Mouse (Mus musculus) MEL (cell line): ENCODE results near the gene Acot7. TPM values are rescaled to one million over a fixed set of nuclear protein-coding genes. Genes with fewer than 3 reads are reported as not detected.

Source experiments
- DNase-seq: peaks from one replicate; pipeline ENCODE4 v3.0.0; 2011; ENCODE audit warnings: low read depth, low spot score
- H3K27ac ChIP-seq: 2 replicates; pipeline ENCODE4 v1.5.1; 2012; ENCODE audit warnings: low read depth, mild to moderate bottlenecking, control low read depth, low read length, moderate library complexity; ENCODE audit not compliant: control insufficient read depth
- H3K27me3 ChIP-seq, 2 experiments: fragments of 150-350 bp in 1 of 2; sonication (generic) in 1 of 2; 2 replicates each; pipeline ENCODE4 v1.6.1; 2012; ENCODE audit warnings: low read length in 2 of 2, mild to moderate bottlenecking in 2 of 2, improper control_type of control experiment in 1 of 2, moderate library complexity in 1 of 2; ENCODE audit not compliant: insufficient read depth in 2 of 2, control insufficient read depth in 1 of 2
- H3K36me3 ChIP-seq, 2 experiments: 2 replicates each; pipeline ENCODE4 v1.6.1; 2012 to 2014; ENCODE audit warnings: low read length in 2 of 2, improper control_type of control experiment in 1 of 2, inconsistent platforms in 1 of 2, mild to moderate bottlenecking in 1 of 2; ENCODE audit not compliant: insufficient read depth in 2 of 2, control insufficient read depth in 1 of 2
- H3K4me1 ChIP-seq, 2 experiments: fragments of 150-350 bp in 1 of 2; sonication (generic) in 1 of 2; 2 replicates each; pipeline ENCODE4 v1.6.1; 2012; ENCODE audit warnings: low read length in 2 of 2, improper control_type of control experiment in 1 of 2, mild to moderate bottlenecking in 1 of 2; ENCODE audit not compliant: insufficient read depth in 2 of 2, control insufficient read depth in 1 of 2
- H3K4me3 ChIP-seq, 2 experiments: fragments of 150-350 bp in 1 of 2; sonication (generic) in 1 of 2; 2 replicates each; pipeline ENCODE4 v1.5.1; 2012; ENCODE audit warnings: low read depth in 2 of 2, low read length in 2 of 2, mild to moderate bottlenecking in 2 of 2, moderate library complexity in 2 of 2, control low read depth in 1 of 2, improper control_type of control experiment in 1 of 2; ENCODE audit not compliant: control insufficient read depth in 1 of 2, insufficient read depth in 1 of 2
- H3K79me2 ChIP-seq: 2 replicates; pipeline ENCODE4 v1.6.1; 2012; ENCODE audit warnings: mild to moderate bottlenecking, low read length, moderate library complexity; ENCODE audit not compliant: control insufficient read depth, poor library complexity, insufficient read depth
- H3K9ac ChIP-seq: 2 replicates; pipeline ENCODE4 v1.6.1; 2012; ENCODE audit warnings: low read depth, mild to moderate bottlenecking, control low read depth, low read length, moderate library complexity; ENCODE audit not compliant: control insufficient read depth, poor library complexity, severe bottlenecking
- H3K9me3 ChIP-seq: fragments of 150-350 bp; sonication (generic); replicated peaks from 2 replicates; pipeline ENCODE4 v1.6.1; 2012; ENCODE audit warnings: mild to moderate bottlenecking, low read length, improper control_type of control experiment, moderate library complexity; ENCODE audit not compliant: insufficient read depth
- CTCF ChIP-seq, 3 experiments: IDR thresholded peaks in 2 of 3; conservative IDR thresholded peaks in 1 of 3; 2 replicates each; pipeline ENCODE4 v1.5.1; 2011 to 2012; ENCODE audit warnings: low read length in 3 of 3, low read depth in 2 of 3, mild to moderate bottlenecking in 2 of 3, improper control_type of control experiment in 1 of 3, inconsistent platforms in 1 of 3, mixed read lengths in 1 of 3, moderate library complexity in 1 of 3; ENCODE audit not compliant: control insufficient read depth in 1 of 3, insufficient read depth in 1 of 3, poor library complexity in 1 of 3, severe bottlenecking in 1 of 3
- E2F4 ChIP-seq: IDR thresholded peaks from 2 replicates; pipeline ENCODE4 v1.6.1; 2011; ENCODE audit warnings: low read depth, low read length, improper control_type of control experiment, borderline replicate concordance
- ELF1 ChIP-seq: IDR thresholded peaks from 2 replicates; pipeline ENCODE4 v1.6.1; 2014; ENCODE audit warnings: low read depth, mild to moderate bottlenecking, inconsistent platforms, low read length, improper control_type of control experiment, moderate library complexity
- ETS1 ChIP-seq: IDR thresholded peaks from 2 replicates; pipeline ENCODE4 v1.6.1; 2012; ENCODE audit warnings: low read depth, mild to moderate bottlenecking, inconsistent platforms, low read length, improper control_type of control experiment, moderate library complexity
- MAFK ChIP-seq: IDR thresholded peaks from 2 replicates; pipeline ENCODE4 v1.6.1; 2011; ENCODE audit warnings: low read depth, mild to moderate bottlenecking, low read length, improper control_type of control experiment, borderline replicate concordance
- MEF2A ChIP-seq: IDR thresholded peaks from 2 replicates; pipeline ENCODE4 v1.6.1; 2014; ENCODE audit warnings: low read depth, mild to moderate bottlenecking, inconsistent platforms, low read length, improper control_type of control experiment; ENCODE audit not compliant: poor library complexity, insufficient replicate concordance, severe bottlenecking; ENCODE audit errors: extremely low read depth
- MYC ChIP-seq: IDR thresholded peaks from 2 replicates; pipeline ENCODE4 v1.6.1; 2011; ENCODE audit warnings: low read depth, mild to moderate bottlenecking, low read length, improper control_type of control experiment, moderate library complexity
- POLR2A ChIP-seq, 2 experiments: IDR thresholded peaks; 2 replicates each; pipeline ENCODE4 v1.6.1; 2011 to 2012; ENCODE audit warnings: low read length in 2 of 2, mild to moderate bottlenecking in 2 of 2, control low read depth in 1 of 2, improper control_type of control experiment in 1 of 2, low read depth in 1 of 2, moderate library complexity in 1 of 2; ENCODE audit not compliant: control insufficient read depth in 1 of 2, insufficient read depth in 1 of 2, poor library complexity in 1 of 2
- POLR2AphosphoS2 ChIP-seq: IDR thresholded peaks from 2 replicates; pipeline ENCODE4 v1.6.1; 2011; ENCODE audit warnings: low read length, improper control_type of control experiment
- POLR2AphosphoS5 ChIP-seq: IDR thresholded peaks from 2 replicates; pipeline ENCODE4 v1.6.1; 2012; ENCODE audit warnings: low read depth, borderline replicate concordance, mild to moderate bottlenecking, inconsistent platforms, low read length, moderate library complexity, mixed read lengths
- RAD21 ChIP-seq: IDR thresholded peaks from 2 replicates; pipeline ENCODE4 v1.6.1; 2011; ENCODE audit warnings: mild to moderate bottlenecking, low read depth, low read length, improper control_type of control experiment
- RCOR1 ChIP-seq: IDR thresholded peaks from 2 replicates; pipeline ENCODE4 v1.6.1; 2012; ENCODE audit warnings: low read depth, mild to moderate bottlenecking, inconsistent platforms, low read length, improper control_type of control experiment
- SIN3A ChIP-seq: IDR thresholded peaks from 2 replicates; pipeline ENCODE4 v1.6.1; 2012; ENCODE audit warnings: low read length, improper control_type of control experiment, inconsistent platforms
- SMC3 ChIP-seq: IDR thresholded peaks from 2 replicates; pipeline ENCODE4 v1.6.1; 2011; ENCODE audit warnings: low read depth, low read length, improper control_type of control experiment
- TAL1 ChIP-seq: IDR thresholded peaks from 2 replicates; pipeline ENCODE4 v1.6.1; 2012; ENCODE audit warnings: mild to moderate bottlenecking, inconsistent platforms, low read length, moderate library complexity, mixed read lengths
- USF1 ChIP-seq: IDR thresholded peaks from 2 replicates; pipeline ENCODE4 v1.6.1; 2014; ENCODE audit warnings: low read depth, mild to moderate bottlenecking, inconsistent platforms, low read length, improper control_type of control experiment, moderate library complexity
- ZC3H11A ChIP-seq: IDR thresholded peaks from 2 replicates; pipeline ENCODE4 v1.6.1; 2012; ENCODE audit warnings: low read depth, mild to moderate bottlenecking, inconsistent platforms, low read length, improper control_type of control experiment
- ZNF384 ChIP-seq: IDR thresholded peaks from 2 replicates; pipeline ENCODE4 v1.6.1; 2012; ENCODE audit warnings: low read depth, mild to moderate bottlenecking, inconsistent platforms, low read length, improper control_type of control experiment
- polyA plus RNA-seq, 2 experiments: library from polyadenylated mRNA; stranded (reverse) in 1 of 2; unstranded in 1 of 2; fragments of >175 nt in 1 of 2; fragments of >200 nt in 1 of 2; gene quantifications; 2 replicates each; pipeline versions ENCODE4 v1.2.1 to v1.2.4; 2012; ENCODE audit warnings: low replicate concordance in 2 of 2, low read depth in 1 of 2; ENCODE audit not compliant: insufficient read length in 2 of 2, insufficient read depth in 1 of 2, missing spikeins in 1 of 2
- total RNA-seq: library from RNA; depleted of rRNA; stranded (reverse); fragments of 300-350 nt; gene quantifications from 2 replicates; pipeline ENCODE4 v1.2.3, GENCODE M21; 2012; rRNA removed

Acot7 gene
- total and polyA plus RNA-seq, 3 experiments, result 92.7 to 127 TPM; not detected in 1

DNA sequence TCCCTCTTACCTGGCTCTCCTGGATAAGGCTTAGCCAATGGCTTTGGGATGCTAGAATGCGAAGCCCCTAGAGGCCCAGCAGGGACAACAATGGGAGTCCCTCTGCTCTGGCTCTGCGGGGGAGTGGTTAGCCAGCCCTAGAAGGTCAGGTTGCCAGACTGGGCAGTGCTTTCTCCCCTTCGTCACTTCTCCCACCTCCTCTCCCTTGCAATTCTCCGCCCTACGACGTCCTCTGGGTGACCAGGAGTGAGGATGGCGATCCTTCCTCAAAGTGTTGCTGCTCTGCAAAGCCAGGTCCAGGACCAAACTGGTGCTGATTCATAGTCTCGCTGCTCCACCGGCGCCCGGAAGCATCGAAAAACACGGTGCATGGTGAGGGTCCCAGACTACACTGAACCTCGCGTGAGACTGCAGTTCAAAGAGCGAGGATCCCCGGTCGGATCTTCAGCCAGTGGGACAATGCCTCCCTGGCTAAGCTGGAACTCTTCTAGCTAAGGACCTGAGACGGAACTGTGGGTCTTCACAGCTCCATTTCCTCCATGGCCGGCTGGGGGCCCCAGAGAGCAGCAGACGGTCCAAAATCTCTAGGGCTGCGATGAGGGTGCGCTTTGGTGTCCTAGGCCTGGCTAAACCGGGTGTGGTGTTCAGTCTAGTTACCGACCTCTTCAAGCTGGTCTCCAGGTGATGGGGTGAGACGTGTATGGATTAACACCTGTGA is 140.7 kb downstream of the Acot7 start, which contains the start of gene Rnf207:
Gene Rnf207, minus strand, starts transcription at position 477 of the 718 bp plus-strand sequence.
- H3K27ac ChIP-seq, result no peak within 1 kb of the TSS
- no peaks in the 10 kb centered on the region for H3K36me3 ChIP-seq
- H3K9me3 ChIP-seq, result no peaks in the 10 kb centered on the region
- peak; percentile 48 for DNase-seq
- H3K79me2 ChIP-seq, result no peaks in the 10 kb centered on the region
- no peaks in the 10 kb centered on the region for H3K27me3 ChIP-seq
- no peak within 1 kb of the TSS for H3K4me3 ChIP-seq
- no peak within 1 kb of the TSS for H3K9ac ChIP-seq
- H3K4me1 ChIP-seq, result no peaks in the 10 kb centered on the region
- TF ChIP-seq ELF1 (no peak), MEF2A (no peak), SIN3A (no peak), ZNF384 (no peak), RCOR1 (no peak), E2F4 (no peak), MYC (no peak), ZC3H11A (0 out of 2 replicates have a peak, but pooled peaks have one; percentile 9), POLR2A (IDR thresholded peaks at IDR 0.05; ENCODE audit: control insufficient read depth in 1 of 2, insufficient read depth in 1 of 2, low read depth in 1 of 2, low read length in 2 of 2, poor library complexity in 1 of 2) (no peak), POLR2AphosphoS5 (no peak), RAD21 (peak; percentile 31), MAFK (no peak), POLR2AphosphoS2 (no peak), ETS1 (no peak), CTCF (IDR thresholded peaks at IDR 0.05 in 2 of 3, conservative IDR thresholded peaks at IDR 0.05 in 1 of 3; ENCODE audit: control insufficient read depth in 1 of 3, insufficient read depth in 1 of 3, low read depth in 2 of 3, low read length in 3 of 3, poor library complexity in 1 of 3, severe bottlenecking in 1 of 3) (peak in 2 of 3 experiments; percentile 51 to 71; a peak in 5 of 6 replicates), TAL1 (no peak), USF1 (no peak), SMC3 (peak; percentile 48)

Other genes with a start within 250 kb of the Acot7 start
- gene Dnajc11, start 244.4 kb upstream of the Acot7 start, total RNA-seq, result 109 and 128 TPM in 2 replicates
- 100 to 1,000 TPM; 157 to 278 TPM for gene Dnajc11, start 244.4 kb upstream of the Acot7 start, polyA plus RNA-seq
- 12.0 and 13.7 TPM in 2 replicates for gene Thap3, start 189.1 kb upstream of the Acot7 start, total RNA-seq
- 10 to 100 TPM in 1 of 2 experiments, not detected in 1; 17.2 TPM for gene Thap3, start 189.1 kb upstream of the Acot7 start, polyA plus RNA-seq
- 2.0 and 3.2 TPM in 2 replicates for gene Phf13, start 181.9 kb upstream of the Acot7 start, total RNA-seq
- gene Phf13, start 181.9 kb upstream of the Acot7 start, polyA plus RNA-seq, result 1 to 10 TPM in 1 of 2 experiments, not detected in 1; 6.6 TPM
- gene Klhl21, start 169.3 kb upstream of the Acot7 start, total RNA-seq, result 17.5 and 18.0 TPM in 2 replicates
- 10 to 100 TPM in 1 of 2 experiments, not detected in 1; 22.5 TPM for gene Klhl21, start 169.3 kb upstream of the Acot7 start, polyA plus RNA-seq
- 9.4 and 12.1 TPM in 2 replicates for gene Zbtb48, start 150.5 kb upstream of the Acot7 start, total RNA-seq
- 10 to 100 TPM in 1 of 2 experiments, not detected in 1; 21.4 TPM for gene Zbtb48, start 150.5 kb upstream of the Acot7 start, polyA plus RNA-seq
- 0.12 TPM in 1 of 2 replicates, not detected in the other for gene Tas1r1, start 139.6 kb upstream of the Acot7 start, total RNA-seq
- under 1 TPM in 1 of 2 experiments, not detected in 1; 0.21 TPM for gene Tas1r1, start 139.6 kb upstream of the Acot7 start, polyA plus RNA-seq
- gene Nol9, start 138.8 kb upstream of the Acot7 start, total RNA-seq, result 75.1 and 80.9 TPM in 2 replicates
- gene Nol9, start 138.8 kb upstream of the Acot7 start, polyA plus RNA-seq, result 100 to 1,000 TPM in 1 of 2 experiments, 10 to 100 TPM in 1; 80.3 to 114 TPM
- gene Plekhg5, start 105.6 kb upstream of the Acot7 start, total RNA-seq, result 9.6 and 10.8 TPM in 2 replicates
- gene Plekhg5, start 105.6 kb upstream of the Acot7 start, polyA plus RNA-seq, result 10 to 100 TPM in 1 of 2 experiments, not detected in 1; 19.6 TPM
- 0.49 and 1.1 TPM in 2 replicates for gene Tnfrsf25, start 62.2 kb upstream of the Acot7 start, total RNA-seq
- under 1 TPM in 1 of 2 experiments, not detected in 1; 0.97 TPM for gene Tnfrsf25, start 62.2 kb upstream of the Acot7 start, polyA plus RNA-seq
- 4.5 and 5.0 TPM in 2 replicates for gene Espn, start 25.8 kb upstream of the Acot7 start, total RNA-seq
- 10 to 100 TPM in 1 of 2 experiments, not detected in 1; 19.6 TPM for gene Espn, start 25.8 kb upstream of the Acot7 start, polyA plus RNA-seq
- 0.20 TPM in 1 of 2 replicates, not detected in the other for gene Hes2, start 19.3 kb upstream of the Acot7 start, total RNA-seq
- under 1 TPM in 1 of 2 experiments, not detected in 1; 0.28 TPM for gene Hes2, start 19.3 kb upstream of the Acot7 start, polyA plus RNA-seq
- not detected in 2 replicates for gene Gpr153, start 96.1 kb downstream of the Acot7 start, total RNA-seq
- under 1 TPM in 1 of 2 experiments, not detected in 1; 0.08 TPM for gene Gpr153, start 96.1 kb downstream of the Acot7 start, polyA plus RNA-seq
- gene Hes3, start 113.5 kb downstream of the Acot7 start, total RNA-seq, result not detected in 2 replicates
- gene Hes3, start 113.5 kb downstream of the Acot7 start, polyA plus RNA-seq, result under 1 TPM in 1 of 2 experiments, not detected in 1; 0.04 TPM
- gene Icmt, start 119.1 kb downstream of the Acot7 start, total RNA-seq, result 30.3 and 30.4 TPM in 2 replicates
- 10 to 100 TPM in 1 of 2 experiments, not detected in 1; 50.8 TPM for gene Icmt, start 119.1 kb downstream of the Acot7 start, polyA plus RNA-seq
- gene Rnf207, start 140.9 kb downstream of the Acot7 start, total RNA-seq, result not detected in 2 replicates
- gene Rnf207, start 140.9 kb downstream of the Acot7 start, polyA plus RNA-seq, result under 1 TPM in 1 of 2 experiments, not detected in 1; 0.36 TPM
- gene Rpl22, start 147.6 kb downstream of the Acot7 start, total RNA-seq, result 1,745 and 1,792 TPM in 2 replicates
- gene Rpl22, start 147.6 kb downstream of the Acot7 start, polyA plus RNA-seq, result 1,000 to 10,000 TPM in 1 of 2 experiments, not detected in 1; 1,885 TPM
- 0.15 and 0.39 TPM in 2 replicates for gene Chd5, start 160.5 kb downstream of the Acot7 start, total RNA-seq
- under 1 TPM in 1 of 2 experiments, not detected in 1; 0.91 TPM for gene Chd5, start 160.5 kb downstream of the Acot7 start, polyA plus RNA-seq